Mouse (Mus musculus): ENCODE measurements around the gene Tmem204.

Tmem204 gene

DNA sequence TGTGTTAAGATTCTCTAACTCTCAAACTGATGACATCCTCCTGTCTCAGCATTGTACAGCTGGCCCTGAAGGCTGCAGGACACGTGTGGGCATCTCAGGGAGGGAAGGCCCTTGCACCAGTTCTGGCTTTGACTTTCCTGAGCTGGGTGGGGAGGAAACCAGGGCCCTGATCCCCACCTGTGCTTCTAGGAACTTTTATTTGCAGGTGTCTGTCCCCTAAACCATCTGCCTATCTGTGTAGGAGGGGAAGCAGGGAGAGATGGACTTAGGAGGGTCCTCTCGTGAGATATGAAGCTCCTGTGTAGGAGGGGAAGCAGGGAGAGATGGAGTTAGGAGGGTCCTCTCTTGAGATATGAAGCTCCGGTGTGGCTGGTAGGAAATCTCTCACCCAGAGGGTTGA, 504 bp downstream of the Tmem204 start:
- DNase-seq, result no peak

DNA sequence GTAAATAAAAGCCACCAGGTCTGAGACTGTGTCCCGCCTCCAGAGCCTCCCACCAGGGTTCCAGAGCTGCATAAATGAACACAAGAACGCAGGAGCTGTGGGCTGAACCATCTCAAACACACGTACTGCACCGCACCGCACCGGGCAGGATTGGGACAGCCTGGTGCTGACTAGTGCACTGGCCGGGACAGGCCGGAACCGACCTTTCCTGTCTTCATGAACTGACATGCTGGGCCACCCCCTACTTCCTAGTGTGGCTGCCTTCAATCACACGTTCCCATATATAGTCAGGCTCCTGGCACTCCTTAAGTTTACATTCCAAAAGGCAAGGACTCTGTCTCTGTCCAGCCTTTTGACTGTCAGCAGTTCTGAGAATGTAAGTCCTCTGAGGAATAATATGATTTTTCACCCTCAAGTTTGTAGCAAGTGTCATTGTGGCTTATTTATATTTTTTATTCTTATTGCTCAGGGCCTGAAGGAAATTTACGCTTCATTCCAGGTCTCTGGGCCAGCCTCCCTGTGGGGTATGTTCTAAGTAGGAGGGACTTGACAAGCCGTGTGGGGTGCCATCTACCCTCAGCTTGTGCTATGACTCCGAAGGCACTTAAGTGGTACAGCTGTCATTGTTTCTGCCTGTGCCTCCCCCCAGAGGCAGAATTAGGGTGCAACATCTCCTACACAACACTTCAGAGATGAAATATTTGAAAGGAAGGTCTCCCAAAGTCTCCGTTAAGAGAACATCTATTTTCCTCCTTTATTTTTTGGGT, 1.1 kb downstream of the Tmem204 start:
- peak; percentile 66 to 87 for DNase-seq

DNA sequence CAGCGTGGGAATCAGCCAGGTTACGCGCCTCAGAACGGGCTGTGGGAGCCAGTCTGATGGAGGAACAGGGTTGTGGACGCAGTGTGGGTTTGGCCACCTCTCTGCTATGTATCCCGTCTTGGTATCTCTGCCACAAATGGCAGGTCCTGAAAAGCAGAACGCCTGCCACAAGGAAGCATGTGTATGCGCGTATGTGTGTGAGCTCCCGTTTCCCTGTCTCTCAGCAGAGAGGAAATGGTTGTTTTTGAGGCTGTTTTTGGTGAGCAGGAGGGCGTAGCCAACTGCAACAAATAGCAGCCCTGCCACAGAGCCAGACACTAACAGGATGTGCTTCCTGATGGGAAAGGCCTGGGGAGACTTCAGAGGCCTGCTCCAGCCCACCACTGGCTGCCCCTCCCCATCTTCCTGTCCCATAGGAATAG, 2.4 kb downstream of the Tmem204 start:
- DNase-seq, result peak; percentile 76 to 89

DNA sequence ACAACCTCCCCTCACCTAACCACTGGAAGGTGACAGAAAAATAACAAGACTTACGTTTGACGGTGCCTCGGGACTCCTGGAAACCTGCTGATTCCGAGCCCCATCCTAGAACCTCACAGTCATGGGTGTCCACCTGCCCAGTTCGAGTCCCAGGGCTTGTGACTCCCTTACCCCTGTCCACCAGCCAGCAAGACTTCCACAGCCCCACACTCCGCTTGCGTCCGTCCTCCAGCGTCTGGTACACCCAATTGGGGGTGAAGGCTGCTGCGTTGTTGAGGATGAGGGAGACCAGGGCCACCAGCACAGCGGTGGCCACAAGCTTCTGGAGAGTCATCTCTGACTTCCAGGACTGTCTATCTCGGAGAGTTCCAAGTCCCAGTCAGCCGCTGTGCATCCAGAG, 3.2 kb downstream of the Tmem204 start:
- DNase-seq, result peak in 1 of 2 experiments; percentile 22

DNA sequence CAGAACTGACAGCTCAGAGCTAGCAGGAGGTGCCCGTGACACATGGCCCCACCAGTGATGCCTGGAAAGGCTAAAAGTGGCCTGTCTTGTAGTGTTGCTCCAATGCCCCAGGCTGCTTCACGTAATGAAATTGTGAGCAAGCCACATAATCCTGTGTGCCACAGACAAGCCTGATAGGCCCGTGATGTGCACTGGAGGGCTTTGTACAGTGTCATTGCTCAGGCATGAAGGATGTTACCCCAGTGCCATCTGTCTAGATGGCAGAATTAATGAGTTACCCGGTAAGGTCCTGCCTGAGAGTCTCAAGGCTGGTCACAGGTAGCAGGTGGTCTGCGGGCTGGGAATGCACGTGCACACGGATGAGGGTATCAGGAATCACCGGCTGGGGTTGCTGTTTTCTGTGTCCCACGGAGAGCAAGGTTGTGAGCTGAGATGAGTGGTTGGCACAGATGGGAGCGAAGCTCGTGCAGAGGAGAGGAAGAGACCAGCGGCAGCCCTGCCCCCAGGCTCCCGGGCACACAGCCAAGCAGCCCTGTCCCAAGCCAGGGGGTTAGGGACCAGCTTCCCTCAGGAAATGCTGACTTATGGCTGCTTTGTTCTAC, 5.5 kb downstream of the Tmem204 start:
- peak; percentile 87 to 92 for DNase-seq

DNA sequence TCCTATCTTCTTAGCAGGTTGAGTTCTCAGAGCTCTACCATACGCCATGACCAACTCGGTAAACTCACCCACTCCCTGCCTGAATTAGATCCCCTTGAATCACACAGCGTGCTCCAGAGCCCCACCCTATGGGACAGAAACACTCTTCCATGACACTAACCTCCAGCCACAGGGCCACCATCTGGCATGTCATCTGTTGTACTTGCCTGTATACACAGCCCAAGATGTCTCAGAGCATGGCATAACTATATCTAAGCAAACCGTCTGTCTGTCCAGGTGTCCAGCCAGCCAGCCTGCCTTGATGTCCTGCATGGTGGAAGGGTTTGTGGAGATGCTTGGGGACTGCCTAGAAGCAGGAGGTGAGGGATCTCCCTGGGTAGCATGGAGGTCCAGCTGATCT, 6.5 kb downstream of the Tmem204 start:
- no peak for DNase-seq

DNA sequence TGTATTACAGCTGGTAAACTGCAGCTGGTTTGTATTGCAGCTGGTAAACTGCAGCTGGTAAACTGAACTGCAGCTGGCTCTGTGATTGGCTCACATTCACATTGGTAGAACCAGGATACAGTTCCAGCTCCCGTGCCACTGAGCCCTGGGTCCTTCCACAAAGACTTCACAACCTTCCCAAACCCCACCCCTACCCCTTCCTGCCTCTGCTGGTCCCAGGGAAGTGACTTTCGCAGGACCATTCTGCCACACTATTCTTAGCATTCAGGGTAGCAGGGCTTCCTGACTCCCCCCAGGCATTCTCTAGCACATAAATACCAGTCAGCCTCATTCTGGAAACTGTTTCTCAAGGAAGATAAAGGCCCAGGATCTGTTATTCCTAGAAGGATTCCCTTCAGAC, 14.7 kb downstream of the Tmem204 start:
- peak in 1 of 2 experiments; percentile 11 for DNase-seq

DNA sequence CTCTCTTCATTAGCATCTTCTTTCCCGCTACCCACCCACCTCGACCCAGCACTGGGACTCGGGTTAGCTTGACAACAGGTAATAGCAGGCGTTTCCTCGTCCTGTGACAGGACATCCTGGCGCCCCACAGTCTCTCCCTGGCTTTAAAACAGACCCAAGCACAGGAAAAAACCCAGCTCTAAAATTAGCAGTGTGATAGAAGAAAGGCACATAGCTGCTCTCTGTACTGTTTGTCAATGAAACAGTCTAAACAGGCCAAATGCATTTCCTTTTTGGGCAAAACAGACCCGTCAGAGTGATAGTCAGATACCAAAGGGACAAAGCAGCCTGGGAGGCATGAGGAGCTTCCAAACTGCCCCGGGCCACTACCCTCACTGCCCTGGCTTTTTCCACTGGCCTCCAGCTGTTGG, 15.9 kb downstream of the Tmem204 start:
- DNase-seq, result peak; percentile 56 to 77

DNA sequence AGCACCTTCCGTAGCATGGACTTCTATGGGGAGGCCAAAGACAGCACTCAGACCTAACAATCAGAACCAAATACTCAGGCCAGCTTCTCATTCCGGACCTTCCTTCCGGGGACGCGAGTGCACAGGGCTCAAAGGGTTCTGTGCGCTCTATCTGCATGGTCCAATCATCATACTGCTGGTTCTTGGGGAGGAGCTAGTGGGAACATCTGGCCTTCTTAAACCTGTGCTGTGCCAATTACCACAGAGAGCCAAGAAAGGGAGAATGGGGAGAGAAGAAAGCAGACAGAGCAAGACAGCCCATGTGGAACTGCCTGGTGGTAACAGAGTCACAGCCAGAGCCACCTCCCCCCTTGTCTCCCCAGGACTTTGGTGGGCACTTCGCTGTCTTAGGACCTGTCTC, 16.8 kb downstream of the Tmem204 start:
- DNase-seq, result no peak

DNA sequence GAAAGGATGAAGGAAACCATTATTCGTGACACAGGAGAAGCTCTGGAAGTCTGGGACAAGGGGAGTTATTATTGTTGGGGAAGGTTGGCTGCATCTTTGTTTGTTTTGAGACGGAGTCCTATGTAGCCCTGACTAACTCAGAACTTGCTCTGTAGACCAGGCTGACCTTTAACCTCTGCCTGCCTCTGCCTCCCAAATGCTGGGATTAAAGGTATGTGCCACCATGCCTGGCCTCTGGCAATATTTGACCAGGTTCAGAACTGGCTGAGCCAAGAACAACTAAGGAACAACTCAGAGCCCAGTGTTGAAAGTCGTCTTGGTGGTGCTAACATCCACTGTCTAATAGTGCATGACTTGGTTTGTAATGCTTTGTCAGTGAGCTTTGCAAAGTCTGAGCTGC, 18.2 kb downstream of the Tmem204 start:
- no peak for DNase-seq

DNA sequence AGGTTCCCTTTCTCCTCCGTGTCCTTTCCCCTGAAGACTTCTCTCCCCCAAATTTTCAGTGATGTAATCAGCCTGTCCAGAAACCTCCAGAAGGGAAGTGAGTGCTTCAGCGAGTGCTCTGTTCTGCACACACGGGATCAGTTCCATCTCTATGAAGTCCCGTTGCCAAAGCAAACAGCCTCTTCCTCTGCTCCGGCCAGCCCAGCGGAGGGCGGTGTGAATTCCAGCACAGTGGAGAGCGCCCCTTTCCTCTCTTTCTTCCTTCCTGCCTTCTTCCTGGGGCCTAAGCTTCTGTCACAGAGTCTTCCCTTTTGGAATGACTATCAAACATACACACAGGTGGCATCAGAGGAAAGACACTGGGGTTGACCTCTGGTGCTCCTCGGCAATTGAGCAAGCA, 19.0 kb downstream of the Tmem204 start:
- peak; percentile 75 to 84 for DNase-seq

DNA sequence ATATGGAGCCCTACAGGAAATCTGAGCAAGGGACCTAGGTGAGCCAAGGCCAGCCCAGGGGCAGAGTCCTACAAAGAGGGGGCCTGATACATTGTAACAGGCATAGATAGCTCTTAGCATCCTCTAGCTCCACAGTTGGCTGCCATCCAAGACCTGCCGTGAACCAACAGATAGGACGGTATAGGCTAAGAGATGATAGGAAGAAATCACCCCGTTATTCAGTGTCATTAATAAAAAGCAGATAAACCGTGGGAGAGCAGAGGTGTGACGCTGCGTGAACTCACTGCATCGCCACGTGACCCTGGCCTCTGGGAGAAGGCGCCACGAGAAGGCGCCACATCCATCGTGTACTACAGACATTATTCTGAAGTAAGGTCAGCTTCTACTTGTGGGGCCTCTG, 19.5 kb downstream of the Tmem204 start:
- no peak for DNase-seq

DNA sequence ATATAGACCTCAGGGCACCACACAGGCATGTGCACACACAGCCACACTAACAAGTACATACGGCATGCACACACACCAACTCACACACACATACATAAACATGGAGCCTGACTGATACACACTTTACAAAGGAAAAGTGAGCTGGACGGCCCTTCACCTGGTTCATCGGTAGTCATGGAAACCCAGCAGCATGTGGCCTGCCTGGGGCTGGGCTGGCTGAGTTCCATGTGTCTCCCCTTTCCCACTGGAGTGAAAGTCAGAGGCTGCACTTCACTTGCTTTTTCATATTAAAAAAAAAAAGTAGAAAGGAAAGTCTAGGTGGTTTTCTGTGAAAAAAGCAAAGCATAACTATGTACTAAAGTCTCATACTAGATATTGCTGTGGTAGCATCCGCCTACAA, 20.1 kb downstream of the Tmem204 start:
- DNase-seq, result no peak

DNA sequence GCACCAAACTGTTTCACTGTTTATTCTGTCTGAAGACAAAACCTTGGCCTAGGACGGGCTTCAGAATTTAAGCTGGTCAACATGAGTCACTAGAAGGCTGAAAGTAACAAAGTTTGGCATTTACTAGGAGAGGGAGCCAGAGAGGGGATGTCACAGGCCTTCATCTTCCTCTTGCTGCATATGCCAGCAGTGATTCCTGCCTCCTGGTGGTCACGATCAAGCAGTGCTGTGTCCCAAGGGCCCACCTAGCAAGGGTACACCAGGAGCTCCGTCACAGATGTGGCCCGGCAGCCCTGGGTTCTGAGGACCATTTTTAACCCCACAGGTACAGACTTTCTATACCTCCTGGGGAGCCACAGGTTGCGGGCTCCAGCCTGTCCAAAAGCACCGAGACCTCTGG, 26.4 kb downstream of the Tmem204 start:
- DNase-seq, result no peak

DNA sequence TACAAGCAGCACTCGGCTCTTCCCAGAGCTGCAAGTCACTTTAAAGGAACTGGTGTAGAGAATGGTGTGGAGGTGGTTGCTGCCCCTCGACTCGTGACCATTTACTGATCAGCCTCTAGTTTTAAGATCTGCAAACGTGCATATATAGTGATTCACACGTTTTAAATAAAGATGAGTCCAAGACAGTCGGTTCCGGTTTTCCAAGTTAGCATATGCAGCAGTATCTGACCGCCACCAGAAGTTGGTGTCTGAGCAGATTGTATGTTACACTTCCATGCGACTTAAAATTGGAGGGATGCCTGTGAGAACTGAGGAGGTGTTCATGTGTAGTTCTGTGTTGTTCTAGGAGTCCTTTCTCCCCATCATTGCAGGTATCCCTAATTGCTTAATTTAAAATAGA, 30.1 kb downstream of the Tmem204 start:
- DNase-seq, result no peak

DNA sequence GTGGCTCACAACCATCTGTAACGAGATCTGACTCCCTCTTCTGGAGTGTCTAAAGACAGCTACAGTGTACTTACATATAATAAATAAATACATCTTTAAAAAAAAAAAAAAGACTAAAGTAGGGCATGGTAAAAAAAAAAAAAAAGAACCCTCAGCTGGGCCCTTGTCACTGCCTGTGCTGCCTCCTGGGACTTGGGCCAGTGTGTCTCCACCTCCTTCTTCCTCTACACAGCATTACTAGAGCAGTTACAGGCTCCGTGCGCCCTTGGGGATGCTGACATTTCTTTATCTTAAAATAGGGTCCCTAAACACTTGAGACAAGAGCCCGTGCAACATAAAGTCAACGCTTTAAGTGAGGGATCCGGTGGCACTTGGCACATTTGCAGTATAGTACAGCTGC, 36.2 kb downstream of the Tmem204 start:
- DNase-seq, result no peak

DNA sequence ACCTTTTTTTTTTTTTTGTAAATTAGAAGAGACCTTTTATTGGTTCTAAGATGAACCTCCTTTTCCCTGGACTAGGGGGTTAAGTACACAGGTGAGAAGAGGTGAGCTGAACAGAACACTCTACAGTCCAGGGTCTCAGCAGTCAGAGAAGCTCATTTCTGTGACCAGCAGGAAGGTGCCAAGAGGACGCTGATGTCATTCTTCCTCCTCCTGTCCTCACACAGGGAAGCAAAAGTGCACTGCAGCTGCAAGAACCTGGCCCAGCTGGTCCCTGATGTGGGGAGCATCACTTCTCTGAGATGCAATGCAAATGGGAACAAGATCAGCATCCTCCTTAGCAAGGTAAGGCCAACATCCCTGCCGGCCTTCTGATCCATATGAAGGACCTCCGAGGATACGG, 38.1 kb downstream of the Tmem204 start:
- no peak for DNase-seq

DNA sequence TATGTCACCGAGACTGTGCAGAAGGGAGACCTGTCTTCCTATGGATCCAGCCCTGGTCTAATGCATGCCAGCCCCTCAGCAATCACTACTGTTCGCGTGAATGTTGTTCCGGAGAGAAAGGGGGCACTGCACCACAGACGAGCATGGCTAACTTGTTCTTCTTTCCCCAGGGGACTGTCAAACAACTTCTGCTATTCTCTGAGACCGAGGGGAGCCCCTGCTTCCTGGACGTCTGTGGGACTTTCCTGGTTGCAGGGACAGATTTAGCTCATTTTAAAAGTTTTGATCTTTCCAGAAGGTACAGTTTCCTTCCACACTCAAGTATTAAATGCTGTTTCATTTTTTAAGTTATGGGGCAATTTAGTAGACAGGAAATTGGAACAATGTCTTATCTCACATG, 38.5 kb downstream of the Tmem204 start:
- DNase-seq, result no peak

DNA sequence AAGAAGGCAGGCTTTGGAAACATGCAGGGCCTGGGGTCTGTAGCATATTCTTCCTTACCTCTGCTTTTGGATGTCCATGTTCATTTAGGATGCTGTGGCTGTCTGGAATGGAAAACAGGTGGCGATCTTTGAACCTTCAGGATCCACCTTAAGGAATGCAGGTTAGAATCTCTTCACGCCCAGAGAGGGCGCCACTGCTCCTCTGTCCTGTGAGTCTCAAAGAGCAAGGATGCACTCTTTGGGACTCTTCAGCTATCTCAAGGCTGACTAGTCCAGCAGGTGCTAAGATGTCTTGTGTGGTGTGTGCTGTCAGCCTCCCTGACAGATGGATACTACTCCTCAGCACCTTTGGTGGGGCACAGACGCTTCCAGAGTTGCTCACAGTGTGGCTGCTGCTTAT, 47.2 kb downstream of the Tmem204 start:
- DNase-seq, result no peak

DNA sequence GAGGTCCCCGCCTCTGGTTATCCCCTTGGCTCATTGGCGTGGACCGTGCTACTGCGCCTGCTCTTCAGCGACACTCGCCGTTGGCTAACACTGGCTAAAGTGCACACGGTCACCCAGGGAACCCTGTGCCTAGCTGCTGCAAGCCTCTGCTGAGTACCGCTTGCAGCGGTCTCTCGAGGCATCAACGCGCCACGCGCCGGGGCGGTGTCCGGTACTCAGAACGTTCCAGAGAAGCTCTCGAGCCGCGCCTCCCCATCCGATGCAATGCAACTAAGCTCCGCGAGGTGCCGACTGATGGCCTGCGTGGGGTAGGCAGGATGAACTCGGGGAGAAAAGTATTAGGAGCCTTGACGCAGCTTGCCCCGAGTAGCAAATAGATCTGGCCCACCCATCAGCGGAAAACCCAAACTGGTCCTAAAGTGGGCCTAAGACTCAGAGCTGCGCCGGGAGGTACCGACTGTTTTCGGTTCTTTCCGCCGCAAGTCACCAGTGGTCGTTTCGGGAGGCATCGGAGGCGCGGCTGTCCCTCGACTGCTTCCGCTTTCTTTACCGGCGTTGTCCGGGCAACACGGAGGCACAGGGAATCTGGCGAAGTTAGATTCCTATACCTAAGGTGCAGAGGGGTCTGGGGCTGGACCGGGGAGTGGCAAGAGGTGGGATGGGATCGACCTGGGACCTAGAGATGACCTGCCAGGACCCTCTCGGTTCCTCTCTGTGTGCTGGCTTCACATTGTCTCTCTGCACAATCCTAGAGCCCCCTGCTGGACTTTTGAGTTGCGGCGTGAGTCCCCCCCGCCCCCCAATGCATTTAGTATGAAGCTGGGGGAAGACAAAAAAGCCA, 66.9 kb downstream of the Tmem204 start:
- DNase-seq, result peak; percentile 84 to 88

DNA sequence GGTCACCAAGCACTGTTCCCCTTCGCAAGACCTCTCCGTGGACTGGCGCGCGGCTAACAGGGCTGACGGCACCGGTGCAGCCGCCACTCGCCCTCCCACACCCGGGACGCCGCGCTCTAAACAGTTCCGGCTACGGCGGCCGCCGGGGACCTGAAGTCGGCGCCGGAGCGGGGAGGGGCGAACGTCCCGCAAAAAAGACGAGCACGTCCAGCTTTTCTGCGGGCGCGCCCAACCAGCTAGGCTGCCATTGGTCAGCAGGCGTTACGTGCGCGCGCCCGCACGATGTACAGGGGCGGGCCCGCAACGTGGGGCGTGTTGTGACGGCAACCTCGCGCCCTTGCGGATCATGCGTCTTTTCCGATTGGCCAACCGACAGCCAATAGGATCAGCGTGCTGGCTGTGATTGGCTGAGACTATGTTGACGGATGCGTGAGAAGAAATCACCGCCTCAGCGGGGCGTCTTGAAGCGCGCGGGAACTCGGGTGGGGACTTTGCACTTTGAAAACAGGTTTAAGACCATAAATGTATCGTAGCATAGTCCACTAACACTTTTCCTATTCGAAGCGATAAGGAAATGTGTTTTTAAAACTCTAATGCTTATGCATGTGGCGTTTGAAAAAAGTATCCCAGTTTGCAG, 67.6 kb downstream of the Tmem204 start, which contains the start of the genes Cramp1l and Ift140:
Cramp1l (minus strand) TSS at position 134 of the 637 bp plus-strand sequence.
Ift140 (plus strand) TSS at position 431 of the 637 bp plus-strand sequence.
- peak; percentile 99 to 100 for DNase-seq

DNA sequence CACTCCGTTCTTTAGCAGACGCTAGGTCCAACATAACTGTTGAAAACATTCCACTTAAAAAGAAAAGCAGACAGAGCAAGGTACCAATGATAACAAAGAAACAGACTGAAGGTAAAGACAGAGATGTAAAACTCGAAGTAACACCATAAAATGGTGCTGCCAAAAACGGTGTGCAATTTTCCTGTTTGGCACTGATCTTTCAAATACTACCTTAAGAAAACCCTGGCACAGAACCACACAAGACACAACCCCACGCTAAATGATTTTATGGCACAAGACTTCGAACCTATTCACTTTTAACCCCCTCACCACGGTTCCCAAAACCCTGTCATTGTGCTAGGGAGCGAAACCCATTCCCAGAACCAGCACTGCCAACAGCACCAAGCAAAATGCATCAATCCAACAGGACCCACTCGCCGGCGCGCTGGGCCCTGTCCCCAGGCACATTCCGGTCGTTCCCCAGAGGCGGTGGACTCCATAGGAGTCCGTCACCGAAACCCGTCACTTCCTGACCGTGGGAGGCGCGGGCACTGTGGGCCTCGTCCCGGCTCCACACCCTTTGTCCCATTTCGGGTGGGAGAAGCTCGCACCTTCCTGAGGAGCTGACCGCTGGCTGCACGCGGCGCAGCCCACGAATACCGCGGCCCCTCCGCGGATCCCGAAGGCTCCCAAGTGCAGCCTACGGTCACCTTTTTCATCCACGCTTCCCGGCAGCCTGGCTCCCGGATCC, 68.4 kb downstream of the Tmem204 start:
- DNase-seq, result peak; percentile 65 to 66
